Mouse (Mus musculus) kidney, adult 2 months (tissue): Measurements from ENCODE around the gene Them7.

ENCODE experiments used
- CTCF ChIP-seq: fragments of 200-500 bp; conservative IDR thresholded peaks from 2 replicates; pipeline ENCODE4 v1.5.1; 2011; ENCODE audit warnings: low read depth, mild to moderate bottlenecking, control low read depth, low read length, moderate library complexity, mixed read lengths; ENCODE audit not compliant: insufficient read depth, insufficient read length
- POLR2A ChIP-seq: fragments of 200-500 bp; IDR thresholded peaks from one replicate; pipeline ENCODE4 v1.6.1; 2011; ENCODE audit warnings: low read depth, low read length, control low read depth

DNA sequence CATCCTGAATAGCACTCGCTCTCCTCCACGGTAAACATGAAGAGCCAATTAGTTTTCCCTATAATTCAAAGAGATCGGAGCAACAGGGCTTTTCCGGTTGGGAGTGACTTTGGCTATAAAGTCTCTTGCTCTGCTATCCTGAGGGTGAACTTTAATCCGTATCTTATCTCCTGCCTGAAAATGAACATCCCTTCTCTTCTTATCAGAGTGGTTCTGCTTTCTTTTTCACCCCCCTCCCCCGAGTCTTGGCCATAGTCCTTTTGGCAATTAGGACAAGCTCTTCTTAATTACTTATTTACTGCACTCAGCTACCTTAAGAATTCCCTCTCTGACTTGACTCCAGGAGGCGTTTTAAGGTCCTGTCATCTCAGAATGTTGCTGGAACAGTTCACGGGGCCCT, 8.2 kb upstream of the Them7 start:
- TF ChIP-seq POLR2A (no peak), CTCF (no peak)
